Mouse (Mus musculus): ENCODE data around the gene Chek2. TPM values are rescaled to one million over a fixed set of nuclear protein-coding genes. Genes with fewer than 3 reads are reported as not detected.

The Chek2 gene
- total and polyA plus RNA-seq, 3 experiments: 25.0 to 41.6 (median 27.6) TPM

DNA sequence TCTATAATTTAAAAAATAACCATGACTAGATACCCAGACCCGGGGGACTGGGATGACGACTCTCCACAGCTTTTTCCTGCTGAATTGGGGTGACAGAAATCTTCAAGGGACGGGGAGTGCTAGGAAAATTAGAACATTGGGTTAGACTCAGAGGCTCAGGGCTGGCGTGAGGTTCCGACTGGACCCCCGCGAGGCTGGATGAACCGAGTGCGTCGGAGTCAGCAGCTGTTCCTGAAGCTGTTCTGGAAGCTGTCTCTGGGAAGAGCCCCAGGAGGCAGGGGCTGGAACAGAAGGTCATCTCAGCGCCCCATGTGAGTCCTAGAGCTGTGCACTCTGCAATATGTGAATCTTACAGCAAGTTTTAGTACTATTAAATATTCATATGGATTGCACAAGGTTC is 75.1 kb downstream of the Chek2 start (continued):
- TF ChIP-seq EP300 (IDR thresholded peaks at IDR 0.05; ENCODE audit: low read length) (no peak), E2F4 (IDR thresholded peaks at IDR 0.05; ENCODE audit: insufficient replicate concordance, low read depth, low read length) (no peak), TCF12 (IDR thresholded peaks at IDR 0.05; ENCODE audit: low read depth, low read length) (no peak), ZNF384 (IDR thresholded peaks at IDR 0.05; ENCODE audit: low read depth, low read length) (no peak)

GRCm38 (mm10) chr5:110916241-110916640 is 76.5 kb downstream of the Chek2 start:
- Histone ChIP-seq H3K27me3 (replicated peaks) (no peaks in the 10 kb centered on the region), H3K79me2 (replicated peaks; ENCODE audit: control insufficient read depth, extremely low read depth, insufficient read depth, poor library complexity, severe bottlenecking) (no peaks in the 10 kb centered on the region), H3K9me3 (replicated peaks; ENCODE audit: low read length) (no peaks in the 10 kb centered on the region), H3K4me2 (ENCODE audit: insufficient read depth, low read depth, poor library complexity, severe bottlenecking) (no peak overlapping the region), H3K27ac (ENCODE audit: insufficient read depth, low read depth) (no peak overlapping the region), H3K4me1 (ENCODE audit: control insufficient read depth in 1 of 2, insufficient read depth in 2 of 2) (no peaks in the 10 kb centered on the region), H3K36me3 (replicated peaks in 1 of 2; ENCODE audit: control insufficient read depth in 1 of 2, insufficient read depth in 1 of 2, low read length in 1 of 2) (no peaks in the 10 kb centered on the region), H3K9ac (ENCODE audit: insufficient read depth, low read depth) (no peak overlapping the region), H3K4me3 (replicated peaks in 1 of 3; ENCODE audit: low read depth in 2 of 3, low read length in 2 of 3, poor library complexity in 1 of 3) (no peak overlapping the region)
- dilution Hi-C loops (cut with MboI; ENCODE audit: extremely low pct_ligation_motif_present, extremely low pct_unique_long_range_greater_than_20kb, low sequenced_read_pairs) (no loop called here), in situ Hi-C loops (cut with MboI; ENCODE audit: low pct_ligation_motif_present, low pct_unique_long_range_greater_than_20kb, low sequenced_read_pairs) (no loop called here)
- no peak for DNase-seq (ENCODE audit: extremely low read depth)
- TF ChIP-seq UBTF (IDR thresholded peaks at IDR 0.05; ENCODE audit: low read depth, low read length): no peak
- no peak for TF ChIP-seq JUN (IDR thresholded peaks at IDR 0.05; ENCODE audit: insufficient read depth, low read depth, low read length)
- TF ChIP-seq CHD2 (IDR thresholded peaks at IDR 0.05; ENCODE audit: low read length): no peak
- no peak for TF ChIP-seq USF2 (conservative IDR thresholded peaks at IDR 0.05; ENCODE audit: low read depth, low read length)
- TF ChIP-seq RCOR1 (conservative IDR thresholded peaks at IDR 0.05; ENCODE audit: low read depth, low read length): no peak
- no peak for TF ChIP-seq CTCF (conservative IDR thresholded peaks at IDR 0.05 in 1 of 2, IDR thresholded peaks at IDR 0.05 in 1 of 2; ENCODE audit: low read depth in 2 of 2, low read length in 2 of 2)
- TF ChIP-seq MXI1 (IDR thresholded peaks at IDR 0.05; ENCODE audit: low read depth, low read length): no peak
- no peak for TF ChIP-seq MAX (IDR thresholded peaks at IDR 0.05; ENCODE audit: low read length)
- no peak for TF ChIP-seq E2F4 (IDR thresholded peaks at IDR 0.05; ENCODE audit: insufficient replicate concordance, low read depth, low read length)
- no peak for TF ChIP-seq CHD1 (IDR thresholded peaks at IDR 0.05; ENCODE audit: low read depth, low read length)
- no peak for TF ChIP-seq BHLHE40 (IDR thresholded peaks at IDR 0.05; ENCODE audit: low read depth, low read length)
- TF ChIP-seq JUND (conservative IDR thresholded peaks at IDR 0.05; ENCODE audit: low read depth, low read length): no peak
- TF ChIP-seq USF1 (IDR thresholded peaks at IDR 0.05; ENCODE audit: low read depth, low read length): no peak
- TF ChIP-seq SMC3 (IDR thresholded peaks at IDR 0.05; ENCODE audit: low read depth, low read length): no peak
- TF ChIP-seq ZKSCAN1 (IDR thresholded peaks at IDR 0.05; ENCODE audit: borderline replicate concordance, low read depth, low read length): no peak
- TF ChIP-seq MAZ (IDR thresholded peaks at IDR 0.05; ENCODE audit: low read depth, low read length): no peak
- no peak for TF ChIP-seq ZNF384 (IDR thresholded peaks at IDR 0.05; ENCODE audit: low read depth, low read length)
- TF ChIP-seq EP300 (IDR thresholded peaks at IDR 0.05; ENCODE audit: low read length): no peak
- TF ChIP-seq GABPA (IDR thresholded peaks at IDR 0.05; ENCODE audit: insufficient replicate concordance, low read depth, low read length): no peak
- no peak for TF ChIP-seq ZC3H11A (IDR thresholded peaks at IDR 0.05; ENCODE audit: low read depth, low read length)

All from CH12.LX (cell line).